Comparison of ENCODE assay signal across 20 mouse cellular contexts in the genomic region with DNA sequence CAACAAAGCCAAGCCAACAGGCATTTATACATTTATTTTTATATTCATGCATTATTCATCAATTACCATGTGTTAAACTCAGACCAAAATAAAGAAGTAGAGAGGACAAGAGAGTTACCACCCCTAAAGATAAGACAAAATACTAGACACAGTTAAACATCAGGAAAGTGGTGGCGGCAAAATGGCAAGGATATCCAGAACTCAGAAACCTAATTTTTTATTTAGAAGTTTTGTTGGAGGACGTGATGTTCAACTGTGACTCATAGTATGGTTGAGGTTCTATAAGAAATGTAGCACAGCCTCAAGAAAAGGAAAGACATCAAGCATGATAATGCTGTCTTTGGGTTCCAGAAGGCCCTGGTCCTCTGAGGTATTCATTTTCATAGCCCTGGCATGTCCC.
DNase-seq lines count a peak whose midpoint lies in the region; ATAC-seq and TF ChIP-seq lines count a peak whose summit lies in the region.
"Had no signal": no experiment of that assay in that cellular context is flagged by ENCODE, and none has a peak within 500 bp of the region (broad histone marks: within the 10 kb centered on the region; RNA-seq: fewer than 3 reads in every experiment).

No protein-coding gene starts in this region.

- no peak overlapping the region for H3K4me3 ChIP-seq in left cerebral cortex, adult 2 months

- H3K27ac ChIP-seq in left cerebral cortex, adult 2 months, result peak overlapping the region; percentile 6; the same call in 1 of the 2 replicates

- no peak for TF ChIP-seq CTCF in left cerebral cortex, adult 2 months (IDR thresholded peaks at IDR 0.05)

- peak; percentile 80 for ATAC-seq in frontal cortex, adult (ENCODE audit: low TSS enrichment)
- ATAC-seq: activated CD4-positive, CD25-positive, alpha-beta regulatory T cell, adult 4 months; CD4-positive, CD25-positive, alpha-beta regulatory T cell, adult 4 months; Patski had no signal

- no peak for DNase-seq in frontal cortex, postnatal 25 days (ENCODE audit: low spot score in 2 of 2)
- DNase-seq in left cerebral cortex, adult 2 months (ENCODE audit: extremely low spot score in 1 of 2, low spot score in 2 of 2), result no peak
- no peak for DNase-seq in left cerebral cortex, adult 11 months (ENCODE audit: low spot score)
- DNase-seq in brain, adult 2 months (ENCODE audit: low read depth, low spot score), result peak; percentile 40
- no peak for DNase-seq in retina, postnatal 1 day
- DNase-seq: adrenal gland, adult 2 months; adrenal gland, adult 8-10 months; adrenal gland, postnatal 10 days; adrenal gland, postnatal 14 days; adrenal gland, postnatal 25 days; adrenal gland, postnatal 36 days; B cell, adult 2 months; cerebellum, adult 11 months; cerebellum, adult 11-12 months; cerebellum, adult 18-20 months; cerebellum, adult 2 months had no signal

- intact Hi-C loops in left cerebral cortex, adult 2 months (cut with DNase I), result loop anchor here (2.0 kb wide), 1 partner anchor 118 kb away; no protein-coding TSS in a partner anchor
